In the genomic region with DNA sequence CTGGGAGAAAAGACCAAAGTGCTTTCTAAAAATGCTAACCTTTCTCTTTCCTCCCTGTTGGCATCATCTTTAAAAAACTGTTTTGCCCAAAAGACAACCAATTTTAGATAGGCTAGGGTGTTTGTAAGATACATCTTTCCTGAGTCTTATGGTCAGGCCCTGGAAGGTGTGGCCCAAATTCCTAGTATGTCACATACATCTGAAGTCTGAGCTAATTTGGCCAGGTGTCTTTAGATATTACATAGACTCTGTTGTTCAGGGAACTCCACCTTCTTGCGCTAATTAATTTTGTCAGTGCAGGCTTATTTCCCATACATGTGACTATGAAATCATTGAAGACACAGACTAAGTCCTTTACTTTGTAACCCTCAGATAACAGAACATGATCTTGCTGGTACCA, we compare ENCODE assay signal across 8 mouse cellular contexts. TPM values are rescaled to one million over a fixed set of nuclear protein-coding genes. Genes with fewer than 3 reads are reported as not detected.
DNase-seq lines count a peak whose midpoint lies in the region; ATAC-seq and TF ChIP-seq lines count a peak whose summit lies in the region.

No protein-coding gene starts in this region.

- 87% methylated on average over 1 of the region's 1 CpGs for WGBS in heart, postnatal 0 days
- WGBS in hindbrain, embryonic 14.5 days = 80% methylated on average over 1 of the region's 1 CpGs
- WGBS in midbrain, embryonic 14.5 days = 87% methylated on average over 1 of the region's 1 CpGs

- H3K9ac ChIP-seq in heart, postnatal 0 days (replicated peaks; ENCODE audit: low read depth, low read length) = peak overlapping the region; percentile 99; the same call in 1 of the 2 replicates
- H3K9ac ChIP-seq in hindbrain, embryonic 14.5 days = peak overlapping the region; percentile 96
- peak overlapping the region; percentile 99; the same call in 1 of the 2 replicates for H3K9ac ChIP-seq in midbrain, embryonic 14.5 days (replicated peaks; ENCODE audit: low read length)

- no peak for TF ChIP-seq POLR2A in brain, embryonic 14.5 days (IDR thresholded peaks at IDR 0.05; ENCODE audit: borderline replicate concordance, extremely low read depth, insufficient read depth, insufficient read length, poor library complexity, severe bottlenecking)

- no peak for ATAC-seq in heart, postnatal 0 days (ENCODE audit: insufficient read depth, low read depth)
- no peak for ATAC-seq in hindbrain, embryonic 14.5 days (ENCODE audit: low FRiP score)
- ATAC-seq in midbrain, embryonic 14.5 days (ENCODE audit: low FRiP score, low TSS enrichment) = no peak

- peak overlapping the region; percentile 92 for H3K4me3 ChIP-seq in heart, postnatal 0 days (ENCODE audit: low read depth, low read length)
- peak overlapping the region; percentile 97 for H3K4me3 ChIP-seq in hindbrain, embryonic 14.5 days (replicated peaks; ENCODE audit: low read length)
- peak overlapping the region; percentile 97 for H3K4me3 ChIP-seq in midbrain, embryonic 14.5 days (replicated peaks; ENCODE audit: low read depth, low read length)

- no peak for TF ChIP-seq EP300 in heart, postnatal 0 days (IDR thresholded peaks at IDR 0.05; ENCODE audit: low read depth)

- peak overlapping the region; percentile 65 for H3K4me2 ChIP-seq in heart, postnatal 0 days (ENCODE audit: low read depth, low read length)
- H3K4me2 ChIP-seq in hindbrain, embryonic 14.5 days (replicated peaks) = peak overlapping the region; percentile 85
- H3K4me2 ChIP-seq in midbrain, embryonic 14.5 days (ENCODE audit: low read length) = peak overlapping the region; percentile 75

- no peaks in the 10 kb centered on the region for H3K36me3 ChIP-seq in heart, postnatal 0 days (replicated peaks; ENCODE audit: control insufficient read depth, insufficient read depth, low read length)
- no peaks in the 10 kb centered on the region for H3K36me3 ChIP-seq in hindbrain, embryonic 14.5 days (replicated peaks; ENCODE audit: control insufficient read depth, insufficient read depth)
- H3K36me3 ChIP-seq in midbrain, embryonic 14.5 days (ENCODE audit: control insufficient read depth, insufficient read depth, low read length) = no peaks in the 10 kb centered on the region

- no peak overlapping the region for H3K27ac ChIP-seq in heart, postnatal 0 days (ENCODE audit: low read depth)
- H3K27ac ChIP-seq in hindbrain, embryonic 14.5 days = peak overlapping the region; percentile 20; the same call in 1 of the 2 replicates
- H3K27ac ChIP-seq in midbrain, embryonic 14.5 days (replicated peaks; ENCODE audit: low read depth, low read length) = no peak overlapping the region

- H3K27me3 ChIP-seq in heart, postnatal 0 days (ENCODE audit: control insufficient read depth, insufficient read depth, low read length) = no peaks in the 10 kb centered on the region
- H3K27me3 ChIP-seq in hindbrain, embryonic 14.5 days (ENCODE audit: control insufficient read depth, insufficient read depth, low read length) = no peaks in the 10 kb centered on the region
- H3K27me3 ChIP-seq in midbrain, embryonic 14.5 days (ENCODE audit: control insufficient read depth, insufficient read depth, low read length) = no peaks in the 10 kb centered on the region

- DNase-seq in heart, postnatal 0 days (ENCODE audit: low spot score) = no peak
- no peak for DNase-seq in heart, postnatal 14 days
- DNase-seq in brain, embryonic 14.5 days (ENCODE audit: low read depth) = peak; percentile 31
- DNase-seq in hindbrain, embryonic 14.5 days (ENCODE audit: low spot score) = no peak
- no peak for DNase-seq in midbrain, embryonic 14.5 days
- DNase-seq in urinary bladder, adult 18-20 months (ENCODE audit: low spot score in 2 of 2) = no peak
- no peak for DNase-seq in layer of hippocampus, postnatal 25 days (ENCODE audit: extremely low spot score in 1 of 2, low spot score in 1 of 2)
- no peak for DNase-seq in embryo, embryonic 10 days (ENCODE audit: low spot score)

- TF ChIP-seq CTCF in heart, postnatal 0 days (IDR thresholded peaks at IDR 0.05; ENCODE audit: low read depth) = no peak
- no peak for TF ChIP-seq CTCF in brain, embryonic 14.5 days (IDR thresholded peaks at IDR 0.05; ENCODE audit: borderline replicate concordance, extremely low read depth, insufficient read depth, insufficient read length)

- intact Hi-C loops in heart, postnatal 14 days (cut with DNase I) = loop anchor here (10.0 kb wide), 1 partner anchor 141 kb away; no protein-coding TSS in a partner anchor

- H3K9me3 ChIP-seq in heart, postnatal 0 days (replicated peaks; ENCODE audit: control insufficient read depth, low read length) = no peaks in the 10 kb centered on the region
- H3K9me3 ChIP-seq in hindbrain, embryonic 14.5 days (ENCODE audit: control insufficient read depth, low read length) = no peaks in the 10 kb centered on the region
- H3K9me3 ChIP-seq in midbrain, embryonic 14.5 days (ENCODE audit: control insufficient read depth, low read length) = no peaks in the 10 kb centered on the region

- peaks cover 17% of the 10 kb centered on the region for H3K4me1 ChIP-seq in heart, postnatal 0 days (ENCODE audit: control insufficient read depth, insufficient read depth)
- H3K4me1 ChIP-seq in hindbrain, embryonic 14.5 days (replicated peaks; ENCODE audit: control insufficient read depth, insufficient read depth, low read length) = peaks cover 19% of the 10 kb centered on the region
- peaks cover 16% of the 10 kb centered on the region for H3K4me1 ChIP-seq in midbrain, embryonic 14.5 days (ENCODE audit: control insufficient read depth, insufficient read depth, low read length)

RNA-seq across cellular contexts. Expression of a gene that starts 2.6 kb away (rescaled TPM):
- 55.8 and 148 TPM in 2 replicates for total RNA-seq in heart, postnatal 0 days (2014; rRNA removed; ENCODE audit: low replicate concordance)
- 67.9 and 78.5 TPM in 2 replicates for polyA plus RNA-seq in heart, postnatal 0 days (2015; fragmentation: Nextera tagmentation; extraction: Ambion mirVana)
- 10 to 100 TPM; 61.7 to 67.7 TPM for total RNA-seq in heart, postnatal 14 days (2021)
- 103 and 113 TPM in 2 replicates for polyA plus RNA-seq in brain, embryonic 14.5 days (2012; rRNA removed)
- 127 and 142 TPM in 2 replicates for polyA plus RNA-seq in hindbrain, embryonic 14.5 days (2014; fragmentation: Nextera tagmentation; extraction: Ambion mirVana)
- polyA plus RNA-seq in midbrain, embryonic 14.5 days (2014; fragmentation: Nextera tagmentation; extraction: Ambion mirVana) = 126 and 141 TPM in 2 replicates
- total RNA-seq in layer of hippocampus, postnatal 25 days (2021) = 100 to 1,000 TPM in 1 of 2 experiments, 10 to 100 TPM in 1; 97.7 to 112 TPM
